Mouse (Mus musculus): Measurements from ENCODE around the gene Prr15l. TPM values are rescaled to one million over a fixed set of nuclear protein-coding genes. Genes with fewer than 3 reads are reported as not detected.

The Prr15l gene
- polyA plus RNA-seq, 1 experiment from 2014 or later: 0.27 TPM

DNA sequence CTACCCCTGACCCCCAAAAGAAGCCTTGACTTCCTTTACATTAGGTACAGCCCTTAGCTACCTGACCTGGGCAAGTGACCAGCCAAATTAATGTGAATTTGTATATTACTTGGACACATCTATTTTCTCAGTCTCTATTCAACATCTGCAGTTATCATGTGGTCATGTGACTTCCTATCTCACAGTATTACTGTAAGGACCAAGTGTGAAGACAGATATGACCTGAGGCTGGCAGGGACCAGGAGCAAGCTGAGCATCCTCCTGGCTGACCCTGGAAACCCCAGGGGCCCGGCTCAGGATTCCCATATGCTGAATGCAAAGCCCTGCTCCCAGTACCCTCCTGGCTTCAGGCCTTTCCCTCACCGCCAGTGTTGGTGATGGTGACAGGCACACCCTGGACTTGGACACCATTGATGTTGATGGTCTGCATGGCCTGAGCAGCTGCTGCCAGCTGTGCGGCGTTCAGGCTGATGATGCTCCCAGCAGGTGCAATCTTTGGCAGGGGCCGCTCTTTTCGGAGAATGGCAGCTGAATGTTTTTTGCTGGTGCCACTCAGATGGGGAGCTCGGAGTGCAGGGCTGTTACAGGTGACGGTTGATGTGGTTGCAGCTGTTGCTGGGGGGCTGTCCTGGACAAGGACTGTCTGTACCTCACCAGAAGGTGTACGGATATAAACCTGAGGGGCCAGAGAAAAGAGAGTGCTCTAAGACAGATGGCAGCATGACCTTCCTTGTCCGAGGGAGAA, 29.3 kb downstream of the Prr15l start:
- H3K9me3 ChIP-seq (ENCODE audit: control insufficient read depth, low read length): no peaks in the 10 kb centered on the region
- no peaks in the 10 kb centered on the region for H3K27me3 ChIP-seq (replicated peaks; ENCODE audit: control insufficient read depth, insufficient read depth, low read length)
- no peak overlapping the region for H3K9ac ChIP-seq (replicated peaks; ENCODE audit: low read depth, low read length)
- WGBS: 93% methylated on average over 10 of the region's 10 CpGs
- H3K4me2 ChIP-seq (ENCODE audit: low read length): no peak overlapping the region
- no peak for ATAC-seq
- no peak overlapping the region for H3K27ac ChIP-seq (ENCODE audit: low read length)
- no peaks in the 10 kb centered on the region for H3K4me1 ChIP-seq (replicated peaks; ENCODE audit: control insufficient read depth, insufficient read depth, low read length)
- H3K36me3 ChIP-seq (ENCODE audit: control insufficient read depth, insufficient read depth): peaks cover 12% of the 10 kb centered on the region
- no peak overlapping the region for H3K4me3 ChIP-seq (replicated peaks; ENCODE audit: low read length)

DNA sequence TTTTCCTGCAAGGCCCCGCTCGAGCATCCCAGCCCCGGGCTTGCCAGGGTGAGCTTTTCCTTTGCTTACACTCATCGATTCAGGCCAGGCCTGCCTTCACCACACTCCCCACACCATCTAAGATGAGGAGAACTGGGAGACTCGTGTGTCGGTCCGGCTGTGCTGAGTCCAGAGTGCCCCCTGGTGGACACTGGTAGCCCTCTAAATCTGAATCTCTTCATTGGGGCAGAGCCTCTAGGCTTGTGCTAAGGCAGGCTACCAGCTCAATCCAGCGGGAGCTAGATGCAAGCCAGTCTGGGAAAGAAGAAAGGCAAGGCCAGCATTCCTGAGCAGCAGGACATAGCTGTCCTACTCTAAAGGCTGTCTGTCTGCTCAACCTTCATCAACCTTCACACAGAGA, 35.7 kb downstream of the Prr15l start:
- no peaks in the 10 kb centered on the region for H3K4me1 ChIP-seq (replicated peaks; ENCODE audit: control insufficient read depth, insufficient read depth, low read length)
- peaks cover 4% of the 10 kb centered on the region for H3K36me3 ChIP-seq (ENCODE audit: control insufficient read depth, insufficient read depth)
- H3K4me2 ChIP-seq (ENCODE audit: low read length): no peak overlapping the region
- H3K9ac ChIP-seq (replicated peaks; ENCODE audit: low read depth, low read length): no peak overlapping the region
- no peak overlapping the region for H3K4me3 ChIP-seq (replicated peaks; ENCODE audit: low read length)
- ATAC-seq: peak; percentile 75
- WGBS: 17% methylated on average over 8 of the region's 8 CpGs
- H3K27me3 ChIP-seq (replicated peaks; ENCODE audit: control insufficient read depth, insufficient read depth, low read length): no peaks in the 10 kb centered on the region
- H3K9me3 ChIP-seq (ENCODE audit: control insufficient read depth, low read length): no peaks in the 10 kb centered on the region
- no peak overlapping the region for H3K27ac ChIP-seq (ENCODE audit: low read length)

GRCm38 (mm10) chr11:96966172-96966571, 38.3 kb downstream of the Prr15l start:
- 87% methylated on average over 3 of the region's 3 CpGs for WGBS
- H3K9me3 ChIP-seq (ENCODE audit: control insufficient read depth, low read length): no peaks in the 10 kb centered on the region
- H3K27me3 ChIP-seq (replicated peaks; ENCODE audit: control insufficient read depth, insufficient read depth, low read length): no peaks in the 10 kb centered on the region
- H3K4me1 ChIP-seq (replicated peaks; ENCODE audit: control insufficient read depth, insufficient read depth, low read length): no peaks in the 10 kb centered on the region; the same call in 1 of the 2 replicates
- no peak overlapping the region for H3K9ac ChIP-seq (replicated peaks; ENCODE audit: low read depth, low read length)
- ATAC-seq: no peak
- no peak overlapping the region for H3K4me2 ChIP-seq (ENCODE audit: low read length)
- H3K27ac ChIP-seq (ENCODE audit: low read length): no peak overlapping the region
- H3K36me3 ChIP-seq (ENCODE audit: control insufficient read depth, insufficient read depth): peaks cover 4% of the 10 kb centered on the region
- no peak overlapping the region for H3K4me3 ChIP-seq (replicated peaks; ENCODE audit: low read length)

DNA sequence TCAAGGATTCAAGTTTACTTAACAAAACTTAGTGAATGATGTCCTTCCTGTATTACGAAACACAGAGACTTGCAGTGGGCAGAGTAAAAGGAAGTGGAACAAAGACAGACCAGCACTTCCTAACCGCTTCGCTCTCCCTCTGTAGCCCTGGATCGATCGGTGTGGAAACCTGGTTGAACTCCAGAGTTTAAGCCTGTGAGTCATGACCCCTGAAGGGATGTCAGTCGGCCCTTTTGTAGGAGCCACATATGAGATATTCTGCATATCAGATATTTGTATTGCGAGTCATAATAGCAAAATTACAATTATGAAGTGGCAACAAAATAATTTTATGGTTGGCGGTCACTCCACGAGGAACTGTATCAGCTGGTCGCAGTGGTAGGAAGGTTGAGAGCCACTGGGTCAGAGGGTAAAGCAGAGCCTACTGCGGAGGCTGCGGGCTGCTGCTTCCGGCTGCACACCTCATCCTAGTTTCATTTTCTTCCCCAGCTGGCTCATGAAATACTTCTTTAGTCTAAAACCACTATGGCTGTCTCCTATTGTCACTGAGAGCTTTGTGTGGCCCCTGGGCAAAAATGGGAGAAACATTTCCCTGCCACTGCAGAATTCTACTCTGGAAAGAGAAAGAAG, 39.1 kb downstream of the Prr15l start:
- no peak overlapping the region for H3K9ac ChIP-seq (replicated peaks; ENCODE audit: low read depth, low read length)
- H3K36me3 ChIP-seq (ENCODE audit: control insufficient read depth, insufficient read depth): no peaks in the 10 kb centered on the region
- H3K27ac ChIP-seq (ENCODE audit: low read length): no peak overlapping the region
- WGBS: 91% methylated on average over 13 of the region's 13 CpGs
- no peak overlapping the region for H3K4me2 ChIP-seq (ENCODE audit: low read length)
- no peak for ATAC-seq
- peaks cover 2% of the 10 kb centered on the region; the same call in 1 of the 2 replicates for H3K4me1 ChIP-seq (replicated peaks; ENCODE audit: control insufficient read depth, insufficient read depth, low read length)
- H3K9me3 ChIP-seq (ENCODE audit: control insufficient read depth, low read length): no peaks in the 10 kb centered on the region
- no peaks in the 10 kb centered on the region for H3K27me3 ChIP-seq (replicated peaks; ENCODE audit: control insufficient read depth, insufficient read depth, low read length)
- H3K4me3 ChIP-seq (replicated peaks; ENCODE audit: low read length): no peak overlapping the region

GRCm38 (mm10) chr11:96967544-96968269, 39.8 kb downstream of the Prr15l start:
- no peaks in the 10 kb centered on the region for H3K9me3 ChIP-seq (ENCODE audit: control insufficient read depth, low read length)
- no peaks in the 10 kb centered on the region for H3K27me3 ChIP-seq (replicated peaks; ENCODE audit: control insufficient read depth, insufficient read depth, low read length)
- H3K4me2 ChIP-seq (ENCODE audit: low read length): no peak overlapping the region
- H3K36me3 ChIP-seq (ENCODE audit: control insufficient read depth, insufficient read depth): no peaks in the 10 kb centered on the region
- no peak overlapping the region for H3K9ac ChIP-seq (replicated peaks; ENCODE audit: low read depth, low read length)
- no peak for ATAC-seq
- no peak overlapping the region for H3K4me3 ChIP-seq (replicated peaks; ENCODE audit: low read length)
- H3K27ac ChIP-seq (ENCODE audit: low read length): no peak overlapping the region
- H3K4me1 ChIP-seq (replicated peaks; ENCODE audit: control insufficient read depth, insufficient read depth, low read length): peaks cover 6% of the 10 kb centered on the region; the same call in 1 of the 2 replicates
- 89% methylated on average over 11 of the region's 11 CpGs for WGBS

DNA sequence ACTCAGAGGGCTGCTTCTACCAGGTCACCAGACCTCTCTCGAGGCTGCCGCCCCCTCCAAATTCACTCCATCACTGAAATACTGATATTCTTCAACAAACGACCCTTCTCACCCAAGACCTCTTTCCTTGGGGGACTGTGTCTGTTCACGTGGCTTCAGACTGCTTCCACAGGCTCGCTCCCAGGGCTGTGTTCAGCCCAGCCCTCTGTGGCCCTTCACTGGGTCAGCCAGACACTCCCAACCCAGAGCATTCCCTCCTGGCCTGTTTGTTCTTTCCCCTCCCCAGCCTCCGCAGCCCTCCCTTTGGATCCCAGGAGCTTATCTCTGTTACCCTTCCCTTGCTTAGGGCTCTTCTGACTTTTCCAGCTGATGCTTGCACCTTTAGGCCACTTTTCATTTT, 40.6 kb downstream of the Prr15l start:
- ATAC-seq: no peak
- Histone ChIP-seq H3K4me3 (replicated peaks; ENCODE audit: low read length) (no peak overlapping the region), H3K9me3 (ENCODE audit: control insufficient read depth, low read length) (no peaks in the 10 kb centered on the region), H3K27ac (ENCODE audit: low read length) (no peak overlapping the region), H3K9ac (replicated peaks; ENCODE audit: low read depth, low read length) (no peak overlapping the region), H3K27me3 (replicated peaks; ENCODE audit: control insufficient read depth, insufficient read depth, low read length) (no peaks in the 10 kb centered on the region), H3K36me3 (ENCODE audit: control insufficient read depth, insufficient read depth) (no peaks in the 10 kb centered on the region), H3K4me2 (ENCODE audit: low read length) (no peak overlapping the region), H3K4me1 (replicated peaks; ENCODE audit: control insufficient read depth, insufficient read depth, low read length) (peaks cover 8% of the 10 kb centered on the region; the same call in 1 of the 2 replicates)
- WGBS: 77% methylated on average over 6 of the region's 6 CpGs

DNA sequence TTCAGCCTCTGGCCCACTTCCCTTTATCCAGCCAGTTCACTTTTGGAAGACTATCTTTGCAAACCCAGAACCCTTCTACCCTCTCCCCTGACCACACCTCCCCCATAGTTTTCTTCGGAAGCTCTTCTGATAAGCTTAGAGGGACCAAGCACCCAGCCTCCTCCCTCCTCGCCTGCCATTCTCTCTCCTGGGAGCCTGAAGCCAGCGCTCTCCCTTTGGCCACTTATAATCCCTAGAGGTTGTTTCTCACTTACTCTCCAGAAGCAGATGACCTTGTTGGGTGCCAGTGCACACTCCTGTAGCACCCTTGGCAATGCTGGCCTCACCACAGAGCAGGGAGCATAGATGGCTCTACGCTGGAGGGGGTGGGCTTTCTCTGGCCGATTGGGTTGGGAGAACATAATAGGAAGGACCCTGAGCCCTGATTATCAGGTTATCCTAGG, 41.4 kb downstream of the Prr15l start:
- Histone ChIP-seq H3K4me1 (replicated peaks; ENCODE audit: control insufficient read depth, insufficient read depth, low read length) (peaks cover 8% of the 10 kb centered on the region; the same call in 1 of the 2 replicates), H3K4me2 (ENCODE audit: low read length) (no peak overlapping the region), H3K27me3 (replicated peaks; ENCODE audit: control insufficient read depth, insufficient read depth, low read length) (no peaks in the 10 kb centered on the region), H3K4me3 (replicated peaks; ENCODE audit: low read length) (no peak overlapping the region), H3K9ac (replicated peaks; ENCODE audit: low read depth, low read length) (no peak overlapping the region), H3K36me3 (ENCODE audit: control insufficient read depth, insufficient read depth) (no peaks in the 10 kb centered on the region), H3K9me3 (ENCODE audit: control insufficient read depth, low read length) (no peaks in the 10 kb centered on the region), H3K27ac (ENCODE audit: low read length) (no peak overlapping the region)
- no peak for ATAC-seq
- WGBS: 69% methylated on average over 5 of the region's 5 CpGs

GRCm38 (mm10) chr11:96969746-96970145, 41.8 kb downstream of the Prr15l start:
- 84% methylated on average over 1 of the region's 1 CpGs for WGBS
- ATAC-seq: no peak
- no peak overlapping the region for H3K27ac ChIP-seq (ENCODE audit: low read length)

GRCm38 (mm10) chr11:96970341-96970740, 42.4 kb downstream of the Prr15l start:
- Histone ChIP-seq H3K27me3 (replicated peaks; ENCODE audit: control insufficient read depth, insufficient read depth, low read length) (no peaks in the 10 kb centered on the region), H3K9ac (replicated peaks; ENCODE audit: low read depth, low read length) (no peak overlapping the region), H3K36me3 (ENCODE audit: control insufficient read depth, insufficient read depth) (no peaks in the 10 kb centered on the region), H3K27ac (ENCODE audit: low read length) (no peak overlapping the region), H3K4me2 (ENCODE audit: low read length) (no peak overlapping the region), H3K9me3 (ENCODE audit: control insufficient read depth, low read length) (no peaks in the 10 kb centered on the region), H3K4me1 (replicated peaks; ENCODE audit: control insufficient read depth, insufficient read depth, low read length) (peaks cover 8% of the 10 kb centered on the region; the same call in 1 of the 2 replicates), H3K4me3 (replicated peaks; ENCODE audit: low read length) (no peak overlapping the region)
- 87% methylated on average over 3 of the region's 3 CpGs for WGBS
- ATAC-seq: no peak

More at GRCm38 (mm10) chr11:96969746-96970145, 41.8 kb downstream of the Prr15l start:
- H3K4me3 ChIP-seq (replicated peaks; ENCODE audit: low read length): no peak overlapping the region
- H3K4me1 ChIP-seq (replicated peaks; ENCODE audit: control insufficient read depth, insufficient read depth, low read length): peaks cover 8% of the 10 kb centered on the region; the same call in 1 of the 2 replicates
- no peaks in the 10 kb centered on the region for H3K27me3 ChIP-seq (replicated peaks; ENCODE audit: control insufficient read depth, insufficient read depth, low read length)
- H3K36me3 ChIP-seq (ENCODE audit: control insufficient read depth, insufficient read depth): no peaks in the 10 kb centered on the region
- H3K9me3 ChIP-seq (ENCODE audit: control insufficient read depth, low read length): no peaks in the 10 kb centered on the region
- no peak overlapping the region for H3K4me2 ChIP-seq (ENCODE audit: low read length)
- H3K9ac ChIP-seq (replicated peaks; ENCODE audit: low read depth, low read length): no peak overlapping the region
